Mouse (Mus musculus): ENCODE measurements around the gene Pms1.

DNA sequence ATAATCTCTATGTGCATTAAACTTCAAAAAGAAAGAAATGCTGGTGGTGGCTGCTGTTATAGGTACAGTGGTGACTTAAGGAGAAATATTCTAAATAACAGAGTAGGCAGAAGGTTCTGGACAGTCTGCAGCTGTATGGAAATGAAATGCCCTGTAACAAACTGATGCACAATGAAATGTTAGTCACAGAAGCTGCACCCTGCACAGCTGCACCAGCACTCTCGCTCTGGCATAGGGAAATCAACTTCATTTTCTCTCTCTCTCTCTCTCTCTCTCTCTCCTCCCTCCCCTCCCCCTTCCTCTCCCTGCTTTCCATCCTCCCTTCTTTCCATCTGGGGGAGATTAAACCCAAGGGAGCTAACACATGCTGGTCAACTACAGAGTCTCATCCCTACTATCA is 72.0 kb downstream of the Pms1 start:
- no peak for TF ChIP-seq CTCF (IDR thresholded peaks at IDR 0.05; ENCODE audit: low read depth, low read length)
- TF ChIP-seq POLR2A (IDR thresholded peaks at IDR 0.05; ENCODE audit: extremely low read depth, insufficient read depth, low read length), result no peak
